Mouse (Mus musculus): ENCODE data around the gene Cyp26b1.

DNA sequence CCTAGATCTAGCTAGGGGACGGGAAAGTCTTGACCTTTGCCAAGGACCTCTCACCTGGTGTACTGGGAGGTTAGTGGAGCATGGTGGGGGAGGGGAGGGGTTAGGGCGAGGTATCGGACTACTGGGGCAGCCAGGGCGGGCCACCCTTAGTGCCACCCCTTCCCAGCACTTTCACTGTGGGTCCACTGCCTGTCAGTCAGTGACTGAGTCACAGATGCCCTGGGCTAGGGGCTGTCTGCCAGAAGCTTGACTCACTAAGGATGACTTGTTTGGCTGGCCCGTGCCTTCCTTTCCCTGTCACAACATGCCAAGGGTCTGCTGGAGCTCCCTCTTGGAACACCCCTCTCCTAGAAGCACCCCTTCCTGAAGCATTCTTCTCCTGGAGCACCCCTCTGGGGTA is 28.5 kb downstream of the Cyp26b1 start:
- TF ChIP-seq IRF4 (IDR thresholded peaks at IDR 0.05; ENCODE audit: low read depth, low read length), result no peak
- no peak for TF ChIP-seq RCOR1 (conservative IDR thresholded peaks at IDR 0.05; ENCODE audit: low read depth, low read length)
- no peak for TF ChIP-seq CTCF (conservative IDR thresholded peaks at IDR 0.05 in 1 of 2, IDR thresholded peaks at IDR 0.05 in 1 of 2; ENCODE audit: low read depth in 2 of 2, low read length in 2 of 2)
- TF ChIP-seq MYC (IDR thresholded peaks at IDR 0.05; ENCODE audit: low read depth, low read length), result no peak
- no peak for TF ChIP-seq MAZ (IDR thresholded peaks at IDR 0.05; ENCODE audit: low read depth, low read length)
- no peak for TF ChIP-seq USF2 (conservative IDR thresholded peaks at IDR 0.05; ENCODE audit: low read depth, low read length)
